Mouse (Mus musculus) cortical plate, adult 2 months (tissue): ENCODE measurements around the gene Slc43a2.

Source experiments
- CTCF ChIP-seq: fragments of 200-500 bp; IDR thresholded peaks from 2 replicates; pipeline ENCODE4 v1.5.1; 2011; ENCODE audit warnings: mild to moderate bottlenecking, control low read depth, low read length; ENCODE audit not compliant: insufficient read depth; ENCODE audit errors: extremely low read depth
- POLR2A ChIP-seq: fragments of 200-500 bp; IDR thresholded peaks from 2 replicates; pipeline ENCODE4 v1.6.1; 2011; ENCODE audit warnings: mild to moderate bottlenecking, low read length, control low read depth; ENCODE audit not compliant: insufficient read depth; ENCODE audit errors: extremely low read depth

- TF ChIP-seq CTCF (no peak), POLR2A (no peak)
Measured at GRCm38 (mm10) chr11:75588285-75588941, 56.9 kb downstream of the Slc43a2 start.
